Mouse (Mus musculus): Measurements from ENCODE around the gene Fam126a.

GRCm38 (mm10) chr5:24039423-24039822, 8.9 kb upstream of the Fam126a start:
- TF ChIP-seq CTCF (IDR thresholded peaks at IDR 0.05; ENCODE audit: low read depth): no peak
- TF ChIP-seq EP300 (IDR thresholded peaks at IDR 0.05; ENCODE audit: low read depth): no peak
